Mouse (Mus musculus): ENCODE results near the gene Hspg2.

- no peak for TF ChIP-seq TAL1 (IDR thresholded peaks at IDR 0.05; ENCODE audit: low read length)
- TF ChIP-seq GATA1 (IDR thresholded peaks at IDR 0.05; ENCODE audit: low read length): no peak
These were observed 24.0 kb downstream of the Hspg2 start for GRCm38 (mm10) chr4:137492563-137492962.
